14 mouse cellular contexts compared by ENCODE assay signal in the genomic region with DNA sequence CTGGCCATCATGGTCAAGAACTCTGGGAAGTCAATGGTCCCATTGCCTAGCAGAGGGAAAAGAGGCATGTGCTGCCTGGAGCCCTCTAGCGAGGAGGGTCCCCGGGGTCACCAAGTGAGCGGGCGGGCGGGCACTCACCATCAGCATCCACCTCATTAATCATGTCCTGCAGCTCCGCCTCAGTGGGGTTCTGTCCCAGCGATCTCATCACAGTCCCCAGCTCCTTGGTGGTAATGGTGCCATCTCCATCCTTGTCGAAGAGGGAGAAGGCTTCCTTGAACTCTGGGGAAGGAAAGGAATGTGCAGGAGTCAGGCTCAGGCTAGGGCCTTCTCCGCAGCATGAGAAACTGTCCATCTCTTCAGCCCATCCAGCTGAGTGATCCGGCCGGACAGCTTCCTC. TPM values are rescaled to one million over a fixed set of nuclear protein-coding genes. Genes with fewer than 3 reads are reported as not detected.
"Had no signal": no experiment of that assay in that cellular context is flagged by ENCODE, and none has a peak within 500 bp of the region (broad histone marks: within the 10 kb centered on the region; RNA-seq: fewer than 3 reads in every experiment).

No protein-coding gene starts in this region.

- DNase-seq: kidney, adult 2 months; kidney, postnatal 14 days; lung, embryonic 14.5 days; lung, postnatal 10 days; midbrain, embryonic 14.5 days; thymus, postnatal 14 days had no signal

- H3K4me3 ChIP-seq: kidney, embryonic 15.5 days; limb, embryonic 15.5 days; liver, embryonic 12.5 days; midbrain, embryonic 10.5 days; neural tube, embryonic 12.5 days had no signal

- H3K27ac ChIP-seq: kidney, embryonic 15.5 days; limb, embryonic 15.5 days; liver, embryonic 12.5 days; midbrain, embryonic 10.5 days; neural tube, embryonic 12.5 days; stomach, postnatal 0 days had no signal

- H3K27me3 ChIP-seq: kidney, embryonic 15.5 days; limb, embryonic 15.5 days; liver, embryonic 12.5 days; neural tube, embryonic 12.5 days had no signal

RNA-seq across cellular contexts. Expression of a gene that starts 11.2 kb away (rescaled TPM):
- total RNA-seq: layer of hippocampus, postnatal 36 days had no signal

RNA-seq across cellular contexts. Expression of a gene that starts 27.0 kb away (rescaled TPM):
- total RNA-seq: megakaryocyte, adult 5-6 weeks had no signal

RNA-seq across cellular contexts. Expression of a gene that starts 42.0 kb away (rescaled TPM):
- total RNA-seq: megakaryocyte, adult 5-6 weeks had no signal
